Mouse (Mus musculus): ENCODE measurements at regions not wholly inside any gene's neighbourhood (a gene's known extent, or its start where the extent isn't known, plus 50 kb on each side); places are given as distances from the start of the nearest gene placed in this dataset.
A peak's percentile ranks its signal among the peaks of the same experiment; 100 is the strongest.

- no peaks in the 10 kb centered on the region for H3K36me3 ChIP-seq (ENCODE audit: poor library complexity, severe bottlenecking)
- no peak overlapping the region for H3K4me2 ChIP-seq
- H3K9ac ChIP-seq, result no peak overlapping the region
- no peaks in the 10 kb centered on the region for H3K9me3 ChIP-seq (replicated peaks)
- 57% methylated on average over 4 of the region's 4 CpGs for WGBS
- no peak overlapping the region for H3K27ac ChIP-seq
- no peaks in the 10 kb centered on the region for H3K27me3 ChIP-seq
- H3K4me1 ChIP-seq, result no peaks in the 10 kb centered on the region
- no peak for ATAC-seq
- no peak overlapping the region for H3K4me3 ChIP-seq
Observed at GRCm38 (mm10) chr9:90434902-90435301, 164.3 kb upstream of the Tbc1d2b start.

DNA sequence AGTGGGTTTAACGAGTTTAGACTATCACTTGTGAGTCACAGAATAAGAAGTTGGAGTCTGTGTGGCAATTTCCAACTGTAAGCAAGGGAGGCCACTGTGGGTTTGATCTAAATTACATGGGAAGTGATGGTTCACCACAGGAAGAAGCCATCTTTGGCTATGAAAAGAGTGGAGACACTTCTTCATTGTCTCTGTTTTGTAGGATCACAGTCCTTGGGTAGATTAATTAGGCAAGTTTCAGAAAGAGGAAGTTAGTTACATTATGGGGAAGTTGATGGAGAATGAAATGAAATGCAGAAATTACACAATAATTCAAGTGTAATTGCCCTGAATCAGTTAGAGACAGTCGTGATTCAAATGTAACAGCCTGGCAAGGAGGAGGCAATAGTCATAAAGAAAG lies 160.3 kb upstream of the Tbc1d2b start:
- Histone ChIP-seq H3K4me2 (no peak overlapping the region), H3K4me3 (no peak overlapping the region)

GRCm38 (mm10) chr9:90421662-90422061 lies 151.1 kb upstream of the Tbc1d2b start:
- no peaks in the 10 kb centered on the region for H3K36me3 ChIP-seq (ENCODE audit: poor library complexity, severe bottlenecking)
- H3K27me3 ChIP-seq, result no peaks in the 10 kb centered on the region
- H3K4me1 ChIP-seq, result no peaks in the 10 kb centered on the region
- no peak overlapping the region for H3K9ac ChIP-seq
- 93% methylated on average over 6 of the region's 6 CpGs for WGBS
- no peaks in the 10 kb centered on the region for H3K9me3 ChIP-seq (replicated peaks)
- H3K4me3 ChIP-seq, result no peak overlapping the region
- no peak for ATAC-seq
- no peak overlapping the region for H3K27ac ChIP-seq
- H3K4me2 ChIP-seq, result no peak overlapping the region

More for the DNA sequence above, 160.3 kb upstream of the Tbc1d2b start:
- Histone ChIP-seq H3K27ac (no peak overlapping the region), H3K36me3 (ENCODE audit: poor library complexity, severe bottlenecking) (no peaks in the 10 kb centered on the region), H3K9me3 (replicated peaks) (no peaks in the 10 kb centered on the region), H3K4me1 (no peaks in the 10 kb centered on the region), H3K27me3 (no peaks in the 10 kb centered on the region), H3K9ac (no peak overlapping the region)
- no peak for ATAC-seq
- WGBS, result 86% methylated on average over 2 of the region's 2 CpGs

- no peak overlapping the region for H3K27ac ChIP-seq
- ATAC-seq, result no peak
- no peaks in the 10 kb centered on the region for H3K36me3 ChIP-seq (ENCODE audit: poor library complexity, severe bottlenecking)
- no peaks in the 10 kb centered on the region for H3K9me3 ChIP-seq (replicated peaks)
- no peak overlapping the region for H3K4me2 ChIP-seq
- WGBS, result 91% methylated on average over 7 of the region's 7 CpGs
- no peak overlapping the region for H3K9ac ChIP-seq
- no peaks in the 10 kb centered on the region for H3K27me3 ChIP-seq
- no peak overlapping the region for H3K4me3 ChIP-seq
- no peaks in the 10 kb centered on the region for H3K4me1 ChIP-seq
Observed at GRCm38 (mm10) chr9:90419762-90420541, 149.3 kb upstream of the Tbc1d2b start.

DNA sequence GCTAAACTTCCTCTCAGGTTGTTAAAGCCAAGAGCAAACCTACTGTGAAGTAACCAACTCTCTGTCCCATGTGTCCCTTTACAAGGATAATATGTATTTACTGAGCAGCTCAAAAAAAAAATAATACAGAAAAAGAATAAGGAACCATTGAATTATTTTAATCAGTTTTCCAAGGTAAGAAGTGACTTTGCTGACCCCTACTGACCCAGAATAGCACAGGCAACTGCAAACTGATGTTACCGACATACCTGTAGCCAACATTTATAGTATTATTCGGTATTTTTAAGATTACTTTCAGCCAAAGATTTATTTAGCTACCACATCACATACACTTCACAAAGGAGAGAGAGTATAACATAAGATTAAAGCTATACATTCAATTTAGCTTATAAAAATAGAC lies 138.2 kb upstream of the Tbc1d2b start:
- no peak overlapping the region for H3K4me2 ChIP-seq
- no peak for ATAC-seq
- no peaks in the 10 kb centered on the region for H3K27me3 ChIP-seq
- no peaks in the 10 kb centered on the region for H3K36me3 ChIP-seq (ENCODE audit: poor library complexity, severe bottlenecking)
- no peaks in the 10 kb centered on the region for H3K9me3 ChIP-seq (replicated peaks)
- no peak overlapping the region for H3K9ac ChIP-seq
- H3K4me1 ChIP-seq, result no peaks in the 10 kb centered on the region
- no peak overlapping the region for H3K4me3 ChIP-seq
- no peak overlapping the region for H3K27ac ChIP-seq
- WGBS, result 79% methylated on average over 2 of the region's 2 CpGs

- 67% methylated on average over 1 of the region's 1 CpGs for WGBS
- no peak overlapping the region for H3K9ac ChIP-seq
- no peaks in the 10 kb centered on the region for H3K27me3 ChIP-seq
- no peaks in the 10 kb centered on the region for H3K4me1 ChIP-seq
- H3K36me3 ChIP-seq (ENCODE audit: poor library complexity, severe bottlenecking), result no peaks in the 10 kb centered on the region
- no peak overlapping the region for H3K4me3 ChIP-seq
- H3K4me2 ChIP-seq, result no peak overlapping the region
- H3K9me3 ChIP-seq (replicated peaks), result no peaks in the 10 kb centered on the region
- ATAC-seq, result no peak
- H3K27ac ChIP-seq, result no peak overlapping the region
Observed at GRCm38 (mm10) chr9:90407573-90407972, 137.0 kb upstream of the Tbc1d2b start.

DNA sequence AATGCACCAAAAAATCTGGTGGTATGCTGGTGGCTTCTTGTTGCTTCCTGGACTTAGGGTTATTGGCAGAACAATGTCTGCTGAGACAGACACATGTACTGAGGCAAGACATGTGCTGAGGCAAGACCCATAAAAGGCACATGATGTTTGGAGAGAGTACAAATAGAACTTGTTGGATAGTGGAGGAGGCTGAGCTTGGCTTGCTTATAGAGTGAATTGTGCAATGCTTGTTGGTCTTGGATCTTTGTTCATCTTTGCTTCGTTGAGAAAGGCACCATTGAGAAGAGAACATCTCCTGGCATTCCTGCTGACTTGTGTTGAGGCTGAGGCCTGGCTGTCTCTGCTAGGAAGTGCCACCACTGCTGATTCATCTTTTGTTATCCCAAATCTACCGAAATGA lies 117.8 kb upstream of the Tbc1d2b start:
- Histone ChIP-seq H3K4me2 (no peak overlapping the region), H3K4me3 (no peak overlapping the region), H3K27me3 (no peaks in the 10 kb centered on the region), H3K36me3 (ENCODE audit: poor library complexity, severe bottlenecking) (no peaks in the 10 kb centered on the region), H3K9ac (no peak overlapping the region), H3K27ac (no peak overlapping the region), H3K4me1 (no peaks in the 10 kb centered on the region), H3K9me3 (replicated peaks) (no peaks in the 10 kb centered on the region)
- 65% methylated on average over 2 of the region's 2 CpGs for WGBS
- ATAC-seq, result no peak

DNA sequence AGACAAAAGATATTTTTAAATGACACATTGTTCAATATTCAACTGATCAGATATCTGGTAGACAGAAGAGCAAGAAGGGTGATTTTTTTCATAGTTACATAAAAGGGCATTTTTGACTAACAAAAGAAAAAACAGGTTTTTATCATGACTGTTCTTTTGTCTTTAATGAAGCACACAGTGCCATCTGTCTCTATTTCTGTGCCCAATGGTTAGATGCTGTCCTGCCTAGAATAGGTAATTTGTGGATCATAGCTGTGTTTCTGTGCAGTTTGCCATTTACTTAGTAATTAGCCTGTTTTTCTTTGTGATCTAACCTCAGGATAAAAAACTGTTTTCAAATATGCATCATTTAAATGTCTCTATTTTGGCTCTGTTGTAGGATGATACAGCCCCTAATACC lies 114.4 kb upstream of the Tbc1d2b start:
- Histone ChIP-seq H3K9me3 (replicated peaks) (no peaks in the 10 kb centered on the region), H3K4me2 (no peak overlapping the region), H3K4me3 (no peak overlapping the region), H3K27ac (no peak overlapping the region), H3K36me3 (ENCODE audit: poor library complexity, severe bottlenecking) (no peaks in the 10 kb centered on the region), H3K9ac (no peak overlapping the region), H3K4me1 (no peaks in the 10 kb centered on the region), H3K27me3 (no peaks in the 10 kb centered on the region)
- ATAC-seq, result no peak

DNA sequence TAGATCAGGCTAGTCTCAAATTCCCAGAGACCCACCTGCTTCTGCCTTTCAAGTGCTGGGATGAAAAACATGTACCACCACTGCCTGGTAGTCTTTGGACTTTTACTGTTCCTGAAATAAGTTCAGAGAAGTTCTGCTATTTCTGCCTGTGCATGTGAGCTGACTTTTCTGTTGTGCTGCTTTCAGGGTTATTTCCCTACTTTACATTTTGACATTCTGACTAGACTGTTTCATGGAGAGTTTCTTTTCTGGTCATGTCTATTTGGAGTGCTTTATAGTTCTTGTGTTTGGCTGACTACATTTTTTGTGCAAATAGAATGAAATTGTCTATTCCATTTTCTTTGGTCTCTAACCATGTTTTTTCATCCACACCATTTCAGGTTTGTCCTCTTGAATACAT lies 109.5 kb upstream of the Tbc1d2b start:
- Histone ChIP-seq H3K4me1 (no peaks in the 10 kb centered on the region), H3K4me2 (no peak overlapping the region), H3K4me3 (no peak overlapping the region), H3K27me3 (no peaks in the 10 kb centered on the region), H3K36me3 (ENCODE audit: poor library complexity, severe bottlenecking) (no peaks in the 10 kb centered on the region), H3K27ac (no peak overlapping the region), H3K9me3 (replicated peaks) (no peaks in the 10 kb centered on the region), H3K9ac (no peak overlapping the region)
- ATAC-seq, result no peak

DNA sequence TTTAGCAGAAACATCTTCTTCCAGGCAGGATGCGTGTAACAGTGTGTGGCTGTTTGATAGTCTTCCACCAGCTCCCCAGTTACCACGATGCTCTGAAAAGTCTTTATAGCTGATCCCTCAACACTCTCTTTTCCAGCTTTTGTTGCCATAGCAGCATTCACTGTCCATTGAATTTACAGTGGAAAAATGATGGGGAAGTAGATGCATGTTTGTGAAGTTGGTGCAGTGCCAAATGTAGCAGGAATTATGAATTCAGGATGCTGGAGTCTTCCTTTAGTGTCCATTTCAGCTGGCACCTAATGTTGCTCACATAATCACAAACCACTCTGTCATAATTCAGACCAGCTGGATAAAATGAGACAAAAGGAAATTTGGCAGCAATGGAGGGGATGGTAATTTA lies 99.0 kb upstream of the Tbc1d2b start:
- Histone ChIP-seq H3K27ac (no peak overlapping the region), H3K4me2 (no peak overlapping the region), H3K9ac (no peak overlapping the region), H3K4me3 (no peak overlapping the region), H3K9me3 (replicated peaks) (no peaks in the 10 kb centered on the region), H3K27me3 (no peaks in the 10 kb centered on the region), H3K4me1 (no peaks in the 10 kb centered on the region), H3K36me3 (ENCODE audit: poor library complexity, severe bottlenecking) (no peaks in the 10 kb centered on the region)
- WGBS, result 77% methylated on average over 2 of the region's 2 CpGs
- peak; percentile 76 for ATAC-seq

DNA sequence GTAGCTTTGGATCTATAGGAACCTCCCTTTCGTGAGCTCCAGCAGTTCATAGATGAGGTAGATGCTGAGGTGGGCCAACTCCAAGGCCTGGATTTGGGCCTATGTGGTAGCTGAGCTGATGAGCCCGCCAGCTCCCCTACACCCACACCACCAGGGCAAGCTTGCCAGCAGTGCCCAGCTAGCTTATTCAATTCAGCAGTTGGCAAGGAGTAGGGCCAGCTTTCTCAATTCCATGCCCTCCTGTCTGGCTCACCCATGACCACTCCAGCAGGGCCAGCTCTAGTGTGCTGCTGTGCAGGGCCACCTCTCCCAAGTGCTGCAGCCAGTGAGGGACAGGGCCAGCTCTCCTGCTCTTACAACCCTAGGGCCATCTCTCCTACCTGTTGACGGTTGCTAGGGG lies 97.1 kb upstream of the Tbc1d2b start:
- ATAC-seq, result no peak; the same call in 1 of the 2 replicates
- H3K4me1 ChIP-seq, result no peaks in the 10 kb centered on the region
- H3K27me3 ChIP-seq, result no peaks in the 10 kb centered on the region
- H3K9ac ChIP-seq, result no peak overlapping the region
- H3K9me3 ChIP-seq (replicated peaks), result no peaks in the 10 kb centered on the region
- 86% methylated on average over 3 of the region's 3 CpGs for WGBS
- H3K36me3 ChIP-seq (ENCODE audit: poor library complexity, severe bottlenecking), result no peaks in the 10 kb centered on the region
- no peak overlapping the region for H3K27ac ChIP-seq
- H3K4me3 ChIP-seq, result no peak overlapping the region
- no peak overlapping the region for H3K4me2 ChIP-seq

GRCm38 (mm10) chr9:90326531-90326930 lies 55.9 kb upstream of the Tbc1d2b start:
- ATAC-seq, result no peak
- H3K4me3 ChIP-seq, result no peak overlapping the region
- H3K36me3 ChIP-seq (ENCODE audit: poor library complexity, severe bottlenecking), result no peaks in the 10 kb centered on the region
- H3K4me1 ChIP-seq, result no peaks in the 10 kb centered on the region
- WGBS, result 96% methylated on average over 4 of the region's 4 CpGs
- no peaks in the 10 kb centered on the region for H3K9me3 ChIP-seq (replicated peaks)
- no peak overlapping the region for H3K9ac ChIP-seq
- no peaks in the 10 kb centered on the region for H3K27me3 ChIP-seq
- no peak overlapping the region for H3K27ac ChIP-seq
- H3K4me2 ChIP-seq, result no peak overlapping the region

Measured in forebrain, embryonic 13.5 days (tissue).